Mouse (Mus musculus): ENCODE measurements around the gene Hax1. TPM values are rescaled to one million over a fixed set of nuclear protein-coding genes. Genes with fewer than 3 reads are reported as not detected.

Gene Hax1
- polyA plus RNA-seq, 1 experiment, result 138 TPM

GRCm38 (mm10) chr3:89962059-89962750 lies 36.4 kb downstream of the Hax1 start:
- Histone ChIP-seq H3K27ac (ENCODE audit: insufficient read depth, low read depth, low read length) (peak overlapping the region; percentile 72), H3K27me3 (replicated peaks; ENCODE audit: control insufficient read depth, insufficient read depth, low read length) (no peaks in the 10 kb centered on the region), H3K36me3 (ENCODE audit: control insufficient read depth, insufficient read depth, low read length) (no peaks in the 10 kb centered on the region), H3K4me1 (ENCODE audit: control insufficient read depth, insufficient read depth, low read length) (no peaks in the 10 kb centered on the region; the same call in 1 of the 2 replicates), H3K4me3 (ENCODE audit: insufficient read depth, low read depth, low read length) (peak overlapping the region; percentile 61)
- no peak for DNase-seq
- WGBS, result 15% methylated on average over 14 of the region's 14 CpGs
- TF ChIP-seq CTCF (conservative IDR thresholded peaks at IDR 0.05; ENCODE audit: insufficient read depth, insufficient read length, low read depth, low read length) (no peak), POLR2A (IDR thresholded peaks at IDR 0.05; ENCODE audit: low read depth, low read length) (no peak)

- Histone ChIP-seq H3K4me3 (ENCODE audit: insufficient read depth, low read depth, low read length) (no peak overlapping the region), H3K36me3 (ENCODE audit: control insufficient read depth, insufficient read depth, low read length) (no peaks in the 10 kb centered on the region), H3K27ac (ENCODE audit: insufficient read depth, low read depth, low read length) (no peak overlapping the region), H3K4me1 (ENCODE audit: control insufficient read depth, insufficient read depth, low read length) (no peaks in the 10 kb centered on the region; the same call in 1 of the 2 replicates), H3K27me3 (replicated peaks; ENCODE audit: control insufficient read depth, insufficient read depth, low read length) (no peaks in the 10 kb centered on the region)
- DNase-seq, result peak; percentile 9
- 38% methylated on average over 4 of the region's 4 CpGs for WGBS
- TF ChIP-seq CTCF (conservative IDR thresholded peaks at IDR 0.05; ENCODE audit: insufficient read depth, insufficient read length, low read depth, low read length), result no peak
- no peak for TF ChIP-seq POLR2A (IDR thresholded peaks at IDR 0.05; ENCODE audit: low read depth, low read length)
Observed at GRCm38 (mm10) chr3:89961436-89961835, 37.1 kb downstream of the Hax1 start.

DNA sequence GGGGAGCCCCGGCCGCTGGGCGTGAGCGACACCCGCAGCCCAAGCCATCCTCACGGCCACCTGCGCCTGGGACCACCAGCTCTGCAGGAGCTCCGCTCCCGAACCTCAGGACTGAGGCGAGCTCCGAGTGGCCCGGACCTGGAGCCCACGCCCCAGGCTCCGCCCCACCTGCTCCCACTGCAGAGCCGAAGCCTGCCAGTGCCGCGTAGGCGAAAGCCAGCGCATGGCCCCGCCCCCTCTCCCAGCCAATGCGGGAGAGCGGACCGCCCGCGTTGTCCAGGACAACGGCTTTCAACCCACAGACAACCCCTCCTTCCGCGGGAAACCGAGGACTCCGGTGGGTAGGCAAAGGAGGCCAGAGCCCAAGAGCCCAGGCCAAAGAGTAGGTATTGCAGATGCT lies 38.1 kb downstream of the Hax1 start:
- peak; percentile 96 for DNase-seq
- no peaks in the 10 kb centered on the region; the same call in 1 of the 2 replicates for H3K4me1 ChIP-seq (ENCODE audit: control insufficient read depth, insufficient read depth, low read length)
- TF ChIP-seq POLR2A (IDR thresholded peaks at IDR 0.05; ENCODE audit: low read depth, low read length) (no peak), CTCF (conservative IDR thresholded peaks at IDR 0.05; ENCODE audit: insufficient read depth, insufficient read length, low read depth, low read length) (no peak)
- H3K27ac ChIP-seq (ENCODE audit: insufficient read depth, low read depth, low read length), result no peak overlapping the region
- no peaks in the 10 kb centered on the region for H3K27me3 ChIP-seq (replicated peaks; ENCODE audit: control insufficient read depth, insufficient read depth, low read length)
- H3K36me3 ChIP-seq (ENCODE audit: control insufficient read depth, insufficient read depth, low read length), result no peaks in the 10 kb centered on the region
- WGBS, result 1% methylated on average over 30 of the region's 30 CpGs
- peak overlapping the region; percentile 64 for H3K4me3 ChIP-seq (ENCODE audit: insufficient read depth, low read depth, low read length)

DNA sequence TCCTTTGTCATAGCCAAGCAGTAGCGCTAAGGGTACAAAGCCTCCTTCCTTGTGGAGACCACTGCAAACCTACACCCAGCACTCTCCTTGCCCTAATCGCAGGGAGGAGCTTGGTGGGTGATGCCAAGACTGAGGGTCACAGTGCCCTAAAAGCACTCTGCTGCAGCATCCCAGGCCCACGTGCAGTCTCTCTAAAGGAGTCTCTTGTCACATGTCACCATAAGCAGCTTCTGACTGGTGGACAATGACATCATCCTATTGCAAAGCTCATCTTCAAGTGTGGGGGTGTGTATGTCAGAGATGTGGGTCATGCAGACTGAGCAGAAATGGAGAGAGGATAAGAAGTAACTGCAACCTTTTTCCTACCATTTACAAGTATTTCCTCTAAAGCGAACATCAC lies 39.1 kb downstream of the Hax1 start:
- no peaks in the 10 kb centered on the region for H3K36me3 ChIP-seq (ENCODE audit: control insufficient read depth, insufficient read depth, low read length)
- H3K27ac ChIP-seq (ENCODE audit: insufficient read depth, low read depth, low read length), result no peak overlapping the region
- H3K27me3 ChIP-seq (replicated peaks; ENCODE audit: control insufficient read depth, insufficient read depth, low read length), result no peaks in the 10 kb centered on the region
- H3K4me1 ChIP-seq (ENCODE audit: control insufficient read depth, insufficient read depth, low read length), result no peaks in the 10 kb centered on the region; the same call in 1 of the 2 replicates
- H3K4me3 ChIP-seq (ENCODE audit: insufficient read depth, low read depth, low read length), result no peak overlapping the region
- no peak for TF ChIP-seq POLR2A (IDR thresholded peaks at IDR 0.05; ENCODE audit: low read depth, low read length)
- TF ChIP-seq CTCF (conservative IDR thresholded peaks at IDR 0.05; ENCODE audit: insufficient read depth, insufficient read length, low read depth, low read length), result no peak
- DNase-seq, result no peak
- WGBS, result 84% methylated on average over 4 of the region's 4 CpGs

DNA sequence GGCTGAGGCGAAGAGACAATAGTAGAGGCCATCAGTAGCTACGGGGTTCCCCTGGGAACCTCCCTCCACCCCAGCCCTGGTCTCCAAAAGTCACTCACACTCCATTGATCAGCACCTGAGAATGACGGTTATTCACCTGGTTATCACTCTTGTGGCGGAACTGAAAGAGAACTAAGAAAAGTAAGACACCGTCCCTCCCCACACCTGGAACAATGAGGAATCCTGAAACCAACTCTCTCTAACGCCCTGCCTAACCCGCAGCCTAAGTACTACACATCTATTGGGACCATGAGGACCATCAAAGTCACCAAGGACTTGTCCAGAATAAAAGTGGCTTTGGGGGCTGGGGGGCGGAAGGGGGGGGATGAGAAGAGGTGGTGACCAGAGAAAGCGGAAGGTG lies 40.7 kb downstream of the Hax1 start:
- DNase-seq, result no peak
- Histone ChIP-seq H3K4me1 (ENCODE audit: control insufficient read depth, insufficient read depth, low read length) (no peaks in the 10 kb centered on the region; the same call in 1 of the 2 replicates), H3K27me3 (replicated peaks; ENCODE audit: control insufficient read depth, insufficient read depth, low read length) (no peaks in the 10 kb centered on the region), H3K36me3 (ENCODE audit: control insufficient read depth, insufficient read depth, low read length) (no peaks in the 10 kb centered on the region), H3K27ac (ENCODE audit: insufficient read depth, low read depth, low read length) (no peak overlapping the region), H3K4me3 (ENCODE audit: insufficient read depth, low read depth, low read length) (no peak overlapping the region)
- TF ChIP-seq CTCF (conservative IDR thresholded peaks at IDR 0.05; ENCODE audit: insufficient read depth, insufficient read length, low read depth, low read length), result no peak
- no peak for TF ChIP-seq POLR2A (IDR thresholded peaks at IDR 0.05; ENCODE audit: low read depth, low read length)
- WGBS, result 95% methylated on average over 9 of the region's 9 CpGs

GRCm38 (mm10) chr3:89956177-89956971 lies 42.2 kb downstream of the Hax1 start:
- Histone ChIP-seq H3K27ac (ENCODE audit: insufficient read depth, low read depth, low read length) (no peak overlapping the region), H3K4me3 (ENCODE audit: insufficient read depth, low read depth, low read length) (no peak overlapping the region), H3K27me3 (replicated peaks; ENCODE audit: control insufficient read depth, insufficient read depth, low read length) (no peaks in the 10 kb centered on the region), H3K36me3 (ENCODE audit: control insufficient read depth, insufficient read depth, low read length) (no peaks in the 10 kb centered on the region), H3K4me1 (ENCODE audit: control insufficient read depth, insufficient read depth, low read length) (no peaks in the 10 kb centered on the region; the same call in 1 of the 2 replicates)
- TF ChIP-seq POLR2A (IDR thresholded peaks at IDR 0.05; ENCODE audit: low read depth, low read length), result no peak
- TF ChIP-seq CTCF (conservative IDR thresholded peaks at IDR 0.05; ENCODE audit: insufficient read depth, insufficient read length, low read depth, low read length), result no peak
- 95% methylated on average over 7 of the region's 7 CpGs for WGBS
- no peak for DNase-seq

DNA sequence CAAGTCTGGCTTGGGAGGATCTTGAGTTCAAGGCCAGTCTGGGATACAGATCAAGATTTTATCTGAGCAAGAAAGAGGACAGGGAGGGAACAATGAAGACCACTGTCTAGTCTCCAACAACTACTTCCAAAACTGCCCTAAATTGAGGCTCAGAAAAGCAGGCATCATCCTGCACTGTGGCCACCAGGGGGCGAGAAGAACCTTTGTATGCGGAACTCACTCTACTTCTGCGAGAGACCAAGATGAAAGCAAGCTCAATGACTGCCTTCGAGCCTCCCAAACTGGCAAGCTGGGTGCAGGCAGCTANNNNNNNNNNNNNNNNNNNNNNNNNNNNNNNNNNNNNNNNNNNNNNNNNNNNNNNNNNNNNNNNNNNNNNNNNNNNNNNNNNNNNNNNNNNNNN lies 45.2 kb downstream of the Hax1 start:
- H3K36me3 ChIP-seq (ENCODE audit: control insufficient read depth, insufficient read depth, low read length), result no peaks in the 10 kb centered on the region
- 0% methylated on average over 4 of the region's 4 CpGs for WGBS

More for the DNA sequence above, 45.2 kb downstream of the Hax1 start:
- Histone ChIP-seq H3K27ac (ENCODE audit: insufficient read depth, low read depth, low read length) (no peak overlapping the region), H3K4me3 (ENCODE audit: insufficient read depth, low read depth, low read length) (no peak overlapping the region), H3K27me3 (replicated peaks; ENCODE audit: control insufficient read depth, insufficient read depth, low read length) (no peaks in the 10 kb centered on the region), H3K4me1 (ENCODE audit: control insufficient read depth, insufficient read depth, low read length) (no peaks in the 10 kb centered on the region; the same call in 1 of the 2 replicates)
- TF ChIP-seq POLR2A (IDR thresholded peaks at IDR 0.05; ENCODE audit: low read depth, low read length) (no peak), CTCF (conservative IDR thresholded peaks at IDR 0.05; ENCODE audit: insufficient read depth, insufficient read length, low read depth, low read length) (peak; percentile 97)
- peak; percentile 84 for DNase-seq

All from kidney, adult 2 months (tissue).